Mouse (Mus musculus): ENCODE data around the gene Gdi1.

Gene Gdi1

GRCm38 (mm10) chrX:74304867-74305700 lies at the start of gene Gdi1:
Gdi1 (plus strand) TSS chrX:74304998.
- DNase-seq (ENCODE audit: low read depth), result peak; percentile 88

GRCm38 (mm10) chrX:74257746-74258145 lies 47.1 kb upstream of the Gdi1 start:
- DNase-seq (ENCODE audit: low read depth), result no peak

GRCm38 (mm10) chrX:74269736-74270061 lies 35.1 kb upstream of the Gdi1 start:
- no peak for DNase-seq (ENCODE audit: low read depth)

- DNase-seq (ENCODE audit: low read depth), result peak; percentile 96
These were observed 34.5 kb upstream of the Gdi1 start, which contains the start of gene Rpl10 for GRCm38 (mm10) chrX:74270062-74270901. Rpl10 (plus strand) TSS chrX:74270812.

- DNase-seq (ENCODE audit: low read depth), result peak; percentile 69
These were observed 33.8 kb upstream of the Gdi1 start for GRCm38 (mm10) chrX:74270902-74271551.

- DNase-seq (ENCODE audit: low read depth), result peak; percentile 48
These were observed 31.1 kb upstream of the Gdi1 start for GRCm38 (mm10) chrX:74273422-74274322.

- peak; percentile 54 for DNase-seq (ENCODE audit: low read depth)
These were observed 26.9 kb upstream of the Gdi1 start for GRCm38 (mm10) chrX:74277916-74278315.

GRCm38 (mm10) chrX:74281041-74281731 lies 23.6 kb upstream of the Gdi1 start:
- no peak for DNase-seq (ENCODE audit: low read depth)

GRCm38 (mm10) chrX:74281732-74282394 lies 22.9 kb upstream of the Gdi1 start, which contains the start of the genes Taz and Dnase1l1:
Taz (plus strand) TSS chrX:74281912.
Dnase1l1 (minus strand) TSS chrX:74282337.
- DNase-seq (ENCODE audit: low read depth), result peak; percentile 89

- peak; percentile 90 for DNase-seq (ENCODE audit: low read depth)
These were observed 22.3 kb upstream of the Gdi1 start for GRCm38 (mm10) chrX:74282395-74283091.

- DNase-seq (ENCODE audit: low read depth), result no peak
These were observed 21.7 kb upstream of the Gdi1 start for GRCm38 (mm10) chrX:74283092-74283437.

GRCm38 (mm10) chrX:74293431-74293830 lies 11.4 kb upstream of the Gdi1 start:
- DNase-seq (ENCODE audit: low read depth), result no peak

GRCm38 (mm10) chrX:74296538-74297448 lies 8.0 kb upstream of the Gdi1 start, which contains the start of gene Atp6ap1:
Atp6ap1 (plus strand) TSS chrX:74297097.
- peak; percentile 95 for DNase-seq (ENCODE audit: low read depth)

GRCm38 (mm10) chrX:74298348-74298747 lies 6.5 kb upstream of the Gdi1 start:
- DNase-seq (ENCODE audit: low read depth), result no peak

GRCm38 (mm10) chrX:74299721-74300120 lies 5.1 kb upstream of the Gdi1 start:
- DNase-seq (ENCODE audit: low read depth), result no peak

GRCm38 (mm10) chrX:74312540-74313464 lies 8.0 kb downstream of the Gdi1 start, which contains the start of gene Fam50a:
Fam50a (plus strand) TSS chrX:74313033.
- DNase-seq (ENCODE audit: low read depth), result peak; percentile 89

- peak; percentile 85 for DNase-seq (ENCODE audit: low read depth)
These were observed 23.9 kb downstream of the Gdi1 start, which contains the start of gene Plxna3 for GRCm38 (mm10) chrX:74328725-74329161. Plxna3 (plus strand) TSS chrX:74329066.
